Mouse (Mus musculus) erythroblast, embryonic 14.5 days (primary cell): ENCODE measurements around the gene Abi1. TPM values are rescaled to one million over a fixed set of nuclear protein-coding genes. Genes with fewer than 3 reads are reported as not detected.

ENCODE experiments used
- H3K27me3 ChIP-seq: 2 replicates; pipeline ENCODE4 v1.6.1; 2012; ENCODE audit warnings: inconsistent platforms; ENCODE audit not compliant: control insufficient read depth
- H3K36me3 ChIP-seq: 2 replicates; pipeline ENCODE4 v1.6.1; 2012; ENCODE audit warnings: mild to moderate bottlenecking, inconsistent platforms; ENCODE audit not compliant: control insufficient read depth
- H3K4me1 ChIP-seq: 2 replicates; pipeline ENCODE4 v1.6.1; 2012; ENCODE audit warnings: inconsistent platforms; ENCODE audit not compliant: control insufficient read depth
- H3K4me3 ChIP-seq: replicated peaks from 2 replicates; pipeline ENCODE3; 2012; ENCODE audit warnings: moderate library complexity, mild to moderate bottlenecking, inconsistent platforms
- H3K9me3 ChIP-seq: 2 replicates; pipeline ENCODE4 v1.6.1; 2012; ENCODE audit warnings: low read length, inconsistent platforms, mixed read lengths; ENCODE audit not compliant: control insufficient read depth
- GATA1 ChIP-seq: IDR thresholded peaks from 2 replicates; pipeline ENCODE4 v1.6.1; 2012; ENCODE audit warnings: low read length, inconsistent platforms, mixed read lengths
- TAL1 ChIP-seq: IDR thresholded peaks from 3 replicates; pipeline ENCODE4 v1.6.1; 2012; ENCODE audit warnings: low read length, inconsistent platforms, mixed read lengths
- polyA plus RNA-seq: library from polyadenylated mRNA; stranded (reverse); fragments of >175 nt; gene quantifications from 2 replicates; pipeline ENCODE4 v1.2.3, GENCODE M21; 2012

The Abi1 gene
- polyA plus RNA-seq, 1 experiment = 2.4 TPM

- Histone ChIP-seq H3K9me3 (no peaks in the 10 kb centered on the region), H3K27me3 (no peaks in the 10 kb centered on the region), H3K4me3 (peak within 1 kb of the TSS; percentile 99), H3K4me1 (peaks cover 25% of the 10 kb centered on the region), H3K36me3 (peaks cover 13% of the 10 kb centered on the region)
- TF ChIP-seq GATA1 (no peak), TAL1 (no peak)
Observed at GRCm38 (mm10) chr2:22895282-22896273, 144.5 kb downstream of the Abi1 start, which contains the start of gene Pdss1. Gene Pdss1 (plus strand): TSS chr2:22895522.

GRCm38 (mm10) chr2:22894932-22895281 lies 145.1 kb downstream of the Abi1 start:
- H3K4me1 ChIP-seq = peaks cover 25% of the 10 kb centered on the region
- H3K4me3 ChIP-seq = peak overlapping the region; percentile 99
- no peaks in the 10 kb centered on the region for H3K27me3 ChIP-seq
- no peaks in the 10 kb centered on the region for H3K9me3 ChIP-seq
- H3K36me3 ChIP-seq = peaks cover 7% of the 10 kb centered on the region
- TF ChIP-seq GATA1 (peak; percentile 12; the same call in 1 of the 2 replicates), TAL1 (no peak)

Other genes starting within 250 kb of the Abi1 start
- gene Pdss1, start 144.7 kb downstream of the Abi1 start, polyA plus RNA-seq = 0.31 and 0.36 TPM in 2 replicates
- gene Acbd5, start 27.9 kb upstream of the Abi1 start, polyA plus RNA-seq = 0.71 and 0.76 TPM in 2 replicates
- 0.13 and 0.34 TPM in 2 replicates for gene Mastl, start 115.8 kb upstream of the Abi1 start, polyA plus RNA-seq
- 0.35 and 0.45 TPM in 2 replicates for gene Yme1l1, start 116.1 kb upstream of the Abi1 start, polyA plus RNA-seq
- gene 4931423N10Rik, start 167.2 kb upstream of the Abi1 start, polyA plus RNA-seq = not detected in 2 replicates